Mouse (Mus musculus) forebrain, embryonic 13.5 days (tissue): ENCODE results near the gene Bud23. TPM values are rescaled to one million over a fixed set of nuclear protein-coding genes. Genes with fewer than 3 reads are reported as not detected.

Experiments used
- ATAC-seq: fragments of 200-750 bp; cut with Nextera tagmentation; 2 replicates; pipeline ENCODE4 v1.8.0; 2017
- H3K27ac ChIP-seq: fragments of 300-500 bp; sonication (generic); 2 replicates; pipeline ENCODE4 v1.5.1; 2015; ENCODE audit warnings: inconsistent platforms, mild to moderate bottlenecking, moderate library complexity
- H3K27me3 ChIP-seq: fragments of 300-500 bp; sonication (generic); 2 replicates; pipeline ENCODE4 v1.6.1; 2015; ENCODE audit warnings: mild to moderate bottlenecking, inconsistent platforms
- H3K36me3 ChIP-seq: fragments of 300-500 bp; sonication (generic); 2 replicates; pipeline ENCODE4 v1.6.1; 2015; ENCODE audit warnings: mild to moderate bottlenecking, inconsistent platforms; ENCODE audit not compliant: poor library complexity, severe bottlenecking
- H3K4me1 ChIP-seq: fragments of 300-500 bp; sonication (generic); 2 replicates; pipeline ENCODE4 v1.6.1; 2015; ENCODE audit warnings: inconsistent platforms
- H3K4me2 ChIP-seq: fragments of 300-500 bp; sonication (generic); 2 replicates; pipeline ENCODE4 v1.6.1; 2015; ENCODE audit warnings: inconsistent platforms, mild to moderate bottlenecking, moderate library complexity
- H3K4me3 ChIP-seq: fragments of 300-500 bp; sonication (generic); 2 replicates; pipeline ENCODE4 v1.5.1; 2015; ENCODE audit warnings: mild to moderate bottlenecking, inconsistent platforms
- H3K9ac ChIP-seq: fragments of 300-500 bp; sonication (generic); 2 replicates; pipeline ENCODE4 v1.6.1; 2015; ENCODE audit warnings: mild to moderate bottlenecking, inconsistent platforms
- H3K9me3 ChIP-seq: fragments of 300-500 bp; sonication (generic); replicated peaks from 2 replicates; pipeline ENCODE4 v1.6.1; 2016; ENCODE audit warnings: inconsistent platforms
- WGBS: fragments of 180-500 bp; shearing (Covaris S2); methylation state at CpG from one replicate; pipeline ENCODE4 v1.1.7; 2015; 5-methylcytosine and 5-hydroxymethylcytosine counted together
- polyA plus RNA-seq: library from polyadenylated mRNA; unstranded; fragments of >200 nt; fragmentation: Nextera tagmentation; extraction: Ambion mirVana; gene quantifications from 2 replicates; pipeline ENCODE4 v1.2.1, GENCODE M21; 2015

The Bud23 gene
- polyA plus RNA-seq, 1 experiment from 2014 or later: 101 TPM

DNA sequence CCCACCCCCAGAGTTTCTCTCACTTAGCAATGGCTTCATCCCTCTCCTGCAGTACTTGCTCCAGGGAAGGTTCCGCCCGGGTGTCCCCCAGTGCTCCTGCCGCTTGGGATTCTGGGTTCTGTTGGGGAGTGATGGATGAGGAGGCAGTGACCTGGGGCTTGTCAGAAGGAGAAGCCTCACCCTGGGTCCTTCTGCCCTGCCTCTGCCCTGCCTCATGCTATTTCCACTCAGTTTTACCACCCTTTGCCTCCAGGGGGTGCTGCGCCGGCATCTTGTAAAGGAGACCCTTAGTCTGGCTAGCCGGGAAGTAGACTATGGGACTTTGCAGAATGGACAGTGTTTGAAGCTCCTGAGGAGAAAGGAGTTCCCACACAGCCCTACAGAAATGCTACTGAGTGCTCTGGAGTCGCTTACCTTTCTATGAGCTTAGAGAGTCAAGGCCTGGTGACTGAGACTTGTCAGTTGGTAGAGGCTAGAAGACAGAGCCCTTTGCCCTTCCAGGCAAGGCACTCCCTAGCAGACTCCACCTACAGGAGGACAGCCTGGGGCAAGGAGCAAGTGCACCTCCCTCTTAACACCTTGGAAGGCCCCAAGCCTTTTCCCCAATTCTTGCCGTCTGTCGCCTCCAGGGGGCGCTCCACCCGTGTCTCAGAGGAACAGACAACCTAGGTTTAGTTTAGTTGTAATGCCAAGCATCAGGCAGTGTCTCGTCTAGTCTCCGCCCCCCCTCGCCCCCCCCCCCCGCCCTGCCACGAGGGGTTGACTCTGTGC, 51.9 kb downstream of the Bud23 start:
- 5% methylated on average over 16 of the region's 16 CpGs for WGBS
- H3K9me3 ChIP-seq: no peaks in the 10 kb centered on the region
- no peak overlapping the region for H3K4me2 ChIP-seq
- no peak for ATAC-seq
- H3K27ac ChIP-seq: no peak overlapping the region
- peaks cover 34% of the 10 kb centered on the region for H3K4me1 ChIP-seq
- 0 out of 2 replicates have a peak, but pooled peaks cover 8% of the 10 kb centered on the region for H3K27me3 ChIP-seq
- H3K4me3 ChIP-seq: peak overlapping the region; percentile 6; the same call in 1 of the 2 replicates
- no peaks in the 10 kb centered on the region for H3K36me3 ChIP-seq
- H3K9ac ChIP-seq: no peak overlapping the region

DNA sequence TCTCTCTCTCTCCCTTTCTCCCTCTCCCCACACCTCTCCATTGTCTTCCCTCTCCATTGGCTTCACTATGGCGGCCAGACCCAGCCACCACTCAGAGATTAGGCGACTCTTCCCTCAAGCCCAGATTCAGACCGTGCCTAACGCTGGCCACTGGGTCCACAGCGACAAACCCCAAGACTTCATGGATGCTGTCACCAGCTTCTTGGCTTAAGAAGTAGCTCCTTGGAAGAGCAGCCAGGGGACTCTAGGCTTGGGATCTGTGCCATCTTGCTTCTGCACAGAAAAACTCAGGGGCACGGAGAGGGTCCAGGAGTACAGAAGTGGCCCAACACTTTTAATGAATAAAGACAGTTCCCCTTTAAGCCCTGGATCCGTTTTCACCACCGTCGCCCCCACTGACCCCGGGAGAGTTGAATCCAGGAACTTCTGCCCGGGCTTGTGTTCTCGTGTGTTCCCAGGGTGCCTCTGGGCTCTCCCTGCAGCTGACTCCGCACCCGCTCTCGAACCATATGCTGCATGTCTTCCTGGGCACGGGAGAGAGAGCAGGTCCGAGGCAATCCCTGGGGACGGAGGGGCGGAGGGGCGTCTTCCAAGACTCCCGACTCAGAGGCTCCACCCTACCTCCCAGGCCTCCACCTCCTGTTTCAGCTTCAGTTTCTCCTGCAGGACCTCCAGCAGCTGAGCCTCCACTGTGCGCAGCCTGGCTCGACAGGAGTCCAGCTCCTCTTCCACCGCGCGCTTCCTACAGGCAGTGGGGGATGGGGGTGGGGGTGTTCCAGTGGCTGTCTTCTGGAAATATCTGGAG, 52.7 kb downstream of the Bud23 start:
- H3K9ac ChIP-seq: no peak overlapping the region
- no peaks in the 10 kb centered on the region for H3K9me3 ChIP-seq
- no peak for ATAC-seq
- H3K4me2 ChIP-seq: peak overlapping the region; percentile 8; the same call in 1 of the 2 replicates
- peak overlapping the region; percentile 6; the same call in 1 of the 2 replicates for H3K4me3 ChIP-seq
- H3K27ac ChIP-seq: no peak overlapping the region
- peaks cover 36% of the 10 kb centered on the region for H3K4me1 ChIP-seq
- H3K36me3 ChIP-seq: no peaks in the 10 kb centered on the region
- H3K27me3 ChIP-seq: 0 out of 2 replicates have a peak, but pooled peaks cover 8% of the 10 kb centered on the region
- WGBS: 34% methylated on average over 26 of the region's 26 CpGs

DNA sequence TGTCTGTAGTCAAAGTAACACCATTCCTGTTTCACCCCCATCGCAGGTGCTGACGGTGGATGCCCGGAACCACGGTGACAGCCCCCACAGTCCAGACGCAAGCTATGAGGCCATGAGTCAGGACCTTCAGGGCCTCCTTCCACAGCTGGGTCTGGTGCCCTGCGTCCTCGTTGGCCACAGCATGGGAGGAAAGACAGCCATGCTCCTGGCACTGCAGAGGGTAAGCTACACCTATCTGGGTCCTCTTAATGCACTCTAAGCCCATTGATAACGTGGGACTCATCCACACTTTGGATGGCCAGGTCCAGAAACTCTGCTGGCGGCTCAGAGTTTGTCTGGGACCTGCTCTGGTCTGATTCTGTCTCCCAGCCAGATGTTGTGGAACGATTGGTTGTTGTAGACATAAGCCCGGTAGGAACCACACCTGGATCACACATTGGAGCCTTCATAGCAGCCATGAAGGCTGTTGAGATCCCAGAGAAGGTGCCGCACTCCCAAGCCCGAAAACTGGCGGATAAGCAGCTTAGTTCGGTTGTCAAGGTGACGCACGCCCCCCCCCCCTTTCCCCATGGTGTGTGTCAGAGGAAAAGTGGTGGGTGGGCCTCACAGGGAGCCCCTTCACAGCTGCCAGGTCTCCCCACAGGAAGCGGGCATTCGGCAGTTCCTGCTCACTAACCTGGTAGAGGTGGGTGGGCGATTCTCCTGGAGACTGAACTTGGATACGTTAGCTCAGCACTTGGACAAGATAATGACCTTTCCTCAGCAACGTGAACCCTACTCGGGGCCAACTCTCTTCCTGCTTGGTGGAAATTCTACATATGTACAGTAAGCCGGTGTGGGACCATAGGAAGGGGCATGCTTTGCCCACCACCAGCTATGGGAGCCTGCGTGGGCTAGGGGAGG, 53.7 kb downstream of the Bud23 start:
- H3K4me3 ChIP-seq: peak overlapping the region; percentile 60; the same call in 1 of the 2 replicates
- peaks cover 36% of the 10 kb centered on the region for H3K4me1 ChIP-seq
- no peaks in the 10 kb centered on the region for H3K9me3 ChIP-seq
- no peak overlapping the region for H3K27ac ChIP-seq
- 76% methylated on average over 25 of the region's 25 CpGs for WGBS
- H3K36me3 ChIP-seq: no peaks in the 10 kb centered on the region
- H3K9ac ChIP-seq: no peak overlapping the region
- peak overlapping the region; percentile 73 for H3K4me2 ChIP-seq
- 0 out of 2 replicates have a peak, but pooled peaks cover 8% of the 10 kb centered on the region for H3K27me3 ChIP-seq
- no peak for ATAC-seq

DNA sequence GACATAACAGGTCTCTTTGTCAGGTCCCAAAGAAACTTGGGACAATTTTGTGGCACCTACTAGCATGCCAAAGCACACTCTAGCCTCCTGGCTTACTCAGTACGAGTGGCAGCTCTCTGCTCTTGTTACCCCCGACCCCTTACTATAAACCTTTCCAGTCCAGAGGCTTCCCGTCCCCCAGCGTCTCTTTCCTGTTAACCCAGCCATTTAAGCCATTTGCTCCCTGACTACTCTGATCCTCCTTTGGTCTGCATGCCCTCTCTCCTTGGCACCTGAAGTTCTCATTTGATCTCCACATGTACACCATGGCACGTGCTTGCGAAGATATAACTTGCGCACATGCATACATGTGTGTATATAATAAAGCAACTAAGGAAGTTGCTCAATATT, 54.4 kb downstream of the Bud23 start:
- 63% methylated on average over 7 of the region's 7 CpGs for WGBS
- H3K27ac ChIP-seq: peak overlapping the region; percentile 96
- ATAC-seq: no peak

DNA sequence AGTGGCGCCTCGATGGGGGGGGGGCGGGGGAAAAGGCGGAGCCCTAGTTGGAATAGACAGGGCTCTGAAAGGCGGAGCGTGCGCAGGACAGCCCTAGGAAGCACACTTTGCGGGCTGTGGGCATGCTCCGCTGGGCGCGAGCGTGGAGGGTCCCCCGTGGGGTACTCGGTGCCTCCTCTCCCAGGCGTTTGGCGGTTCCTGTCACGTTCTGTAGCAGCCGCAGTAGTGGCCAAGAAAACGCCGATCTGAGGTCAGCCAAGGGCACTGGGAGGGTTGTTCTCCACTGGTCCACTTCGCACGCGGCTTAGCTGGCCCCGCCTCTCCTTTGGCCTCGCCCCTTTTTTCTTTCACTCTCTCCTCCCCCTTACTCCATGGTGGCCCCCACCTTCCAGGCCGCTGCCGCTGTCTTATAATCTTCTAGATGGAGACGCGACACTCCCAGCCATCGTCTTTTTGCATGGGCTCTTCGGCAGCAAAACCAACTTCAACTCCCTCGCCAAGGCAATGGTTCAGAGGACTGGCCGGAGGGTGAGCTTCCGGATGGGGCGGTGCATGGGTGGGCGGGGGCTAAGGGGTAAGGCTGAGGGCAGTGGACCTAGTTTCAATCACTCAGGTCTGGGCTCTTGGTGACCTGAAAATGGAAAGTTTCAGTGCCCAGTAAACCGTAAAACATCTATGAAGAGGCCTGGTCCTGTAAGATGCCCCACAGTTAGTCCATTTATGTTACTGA, 55.0 kb downstream of the Bud23 start:
- Histone ChIP-seq H3K9me3 (no peaks in the 10 kb centered on the region), H3K36me3 (no peaks in the 10 kb centered on the region), H3K27ac (peak overlapping the region; percentile 96), H3K4me3 (peak overlapping the region; percentile 60), H3K27me3 (0 out of 2 replicates have a peak, but pooled peaks cover 8% of the 10 kb centered on the region), H3K4me2 (peak overlapping the region; percentile 73), H3K4me1 (peaks cover 36% of the 10 kb centered on the region), H3K9ac (peak overlapping the region; percentile 68)
- peak; percentile 85 for ATAC-seq
- under 1% methylated on average over 36 of the region's 37 CpGs for WGBS

More for the DNA sequence above, 54.4 kb downstream of the Bud23 start:
- H3K9ac ChIP-seq: peak overlapping the region; percentile 68
- peak overlapping the region; percentile 73 for H3K4me2 ChIP-seq
- no peaks in the 10 kb centered on the region for H3K9me3 ChIP-seq
- H3K4me3 ChIP-seq: peak overlapping the region; percentile 60
- peaks cover 36% of the 10 kb centered on the region for H3K4me1 ChIP-seq
- no peaks in the 10 kb centered on the region for H3K36me3 ChIP-seq
- H3K27me3 ChIP-seq: 0 out of 2 replicates have a peak, but pooled peaks cover 8% of the 10 kb centered on the region

DNA sequence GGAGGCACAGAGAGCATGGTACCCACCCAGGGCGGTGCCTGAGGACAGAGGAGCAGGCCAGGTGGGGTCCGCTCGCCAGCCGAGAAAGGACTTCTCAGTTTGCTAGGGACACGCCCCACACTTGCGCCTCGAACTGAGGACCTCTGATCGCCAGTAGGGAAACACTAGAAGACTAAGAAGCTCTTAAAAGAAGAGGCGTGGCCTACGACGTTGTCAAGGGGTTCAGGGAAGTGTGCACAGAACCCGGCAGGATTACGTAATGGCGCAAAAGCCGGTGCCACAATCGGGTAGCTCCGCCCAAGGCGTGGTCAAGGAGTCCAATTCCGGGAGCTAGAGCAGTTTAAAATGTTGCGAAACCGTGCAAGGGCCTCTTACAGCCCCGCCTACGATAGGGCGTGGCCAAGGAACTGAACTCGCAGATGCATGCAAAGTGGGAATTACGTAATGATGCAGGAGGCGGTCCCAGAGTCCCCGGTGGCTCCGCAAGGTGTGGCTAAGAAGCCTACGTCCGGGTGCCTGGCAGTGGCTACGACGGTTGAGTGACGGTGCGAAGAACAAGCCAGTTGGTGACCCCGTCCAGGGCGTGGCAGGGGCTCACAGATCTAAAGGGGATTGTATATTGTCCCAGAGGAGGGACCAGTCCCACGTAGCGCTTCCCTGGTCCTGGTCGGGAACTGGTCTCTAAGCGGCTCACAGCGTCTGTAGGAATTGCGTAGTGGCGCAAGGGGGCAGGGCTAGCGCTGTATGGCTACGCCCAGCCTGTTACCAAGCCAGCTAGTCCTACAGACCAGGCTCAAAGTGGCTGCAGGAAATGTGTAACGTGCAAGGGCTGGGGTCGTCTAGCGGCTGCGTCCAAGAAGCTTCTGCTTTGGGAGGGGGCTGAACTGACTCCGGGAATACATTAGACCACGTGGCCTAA, 55.8 kb downstream of the Bud23 start, which contains the start of gene Abhd11:
Abhd11 (plus strand) TSS at position 482 of the 919 bp plus-strand sequence.
- H3K4me1 ChIP-seq: peaks cover 36% of the 10 kb centered on the region
- peak within 1 kb of the TSS; percentile 60 for H3K4me3 ChIP-seq
- H3K4me2 ChIP-seq: peak within 1 kb of the TSS; percentile 73
- H3K27ac ChIP-seq: peak within 1 kb of the TSS; percentile 96
- under 1% methylated on average over 52 of the region's 52 CpGs for WGBS
- ATAC-seq: peak; percentile 91
- no peaks in the 10 kb centered on the region for H3K36me3 ChIP-seq
- no peaks in the 10 kb centered on the region for H3K9me3 ChIP-seq
- 0 out of 2 replicates have a peak, but pooled peaks cover 8% of the 10 kb centered on the region for H3K27me3 ChIP-seq
- H3K9ac ChIP-seq: peak within 1 kb of the TSS; percentile 78

DNA sequence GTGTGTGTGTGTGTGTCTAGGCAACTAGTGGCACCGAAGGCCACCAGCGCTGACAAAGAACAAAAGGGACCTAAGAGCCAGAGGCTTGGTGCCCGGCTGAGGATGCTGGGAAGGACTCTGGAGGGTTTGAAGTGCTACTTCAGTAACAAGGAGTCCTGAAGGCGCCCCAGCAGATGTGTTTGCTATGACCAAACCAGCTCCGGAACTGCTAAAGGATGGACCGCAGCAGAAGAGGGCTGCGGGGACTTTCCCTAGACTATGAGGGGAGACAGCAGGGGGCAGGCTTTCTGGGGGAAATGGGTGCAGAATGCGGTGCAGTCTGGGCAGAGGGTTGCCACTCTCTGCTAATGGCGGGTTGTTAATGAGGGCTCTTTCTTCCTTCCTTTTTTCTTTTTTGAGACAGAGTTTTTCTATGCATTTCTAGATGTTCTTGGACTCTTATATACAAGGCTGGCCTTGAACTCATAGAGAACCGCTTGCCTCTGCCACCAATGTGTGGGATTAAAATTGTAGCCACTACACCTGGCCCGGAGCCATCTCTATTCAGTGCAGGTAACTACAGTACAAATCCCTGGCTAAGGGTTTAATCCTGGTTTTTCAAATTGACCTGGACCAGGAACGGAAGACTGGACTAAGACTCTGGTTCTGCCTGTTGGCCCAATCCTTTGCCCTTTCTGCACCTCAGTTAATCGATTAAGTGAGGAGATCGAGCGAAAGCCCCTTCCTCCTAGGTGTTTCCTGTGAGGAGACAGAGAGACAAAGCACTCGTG, 56.8 kb downstream of the Bud23 start:
- H3K9me3 ChIP-seq: no peaks in the 10 kb centered on the region
- peaks cover 36% of the 10 kb centered on the region for H3K4me1 ChIP-seq
- peak overlapping the region; percentile 60 for H3K4me3 ChIP-seq
- peak overlapping the region; percentile 78 for H3K9ac ChIP-seq
- 30% methylated on average over 16 of the region's 16 CpGs for WGBS
- no peaks in the 10 kb centered on the region for H3K36me3 ChIP-seq
- H3K4me2 ChIP-seq: peak overlapping the region; percentile 73
- H3K27me3 ChIP-seq: 0 out of 2 replicates have a peak, but pooled peaks cover 8% of the 10 kb centered on the region
- H3K27ac ChIP-seq: peak overlapping the region; percentile 96
- ATAC-seq: no peak
